Mouse (Mus musculus): ENCODE results near the gene Tgfbr3. TPM values are rescaled to one million over a fixed set of nuclear protein-coding genes. Genes with fewer than 3 reads are reported as not detected.

Tgfbr3 gene
- polyA plus RNA-seq, 1 experiment from 2014 or later: 38.2 TPM

DNA sequence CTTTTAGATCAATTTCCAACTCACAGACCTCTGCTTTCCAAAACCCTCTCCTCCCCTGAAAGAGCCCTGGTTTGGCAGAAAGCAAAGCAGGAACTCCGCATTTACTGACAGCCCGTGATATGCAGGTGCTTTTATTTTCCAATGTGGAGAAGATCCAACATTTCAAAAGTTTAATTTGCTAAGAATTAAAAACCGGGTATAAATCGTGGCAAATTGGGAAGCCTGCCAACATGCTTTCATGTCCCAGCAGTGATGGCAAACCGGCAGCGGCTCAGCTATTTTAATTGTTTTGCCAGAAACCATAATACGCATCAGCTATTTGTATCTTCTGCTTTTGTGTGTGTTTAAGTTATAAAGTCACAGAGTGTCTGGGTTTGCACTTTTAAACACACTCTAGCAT is 162.9 kb downstream of the Tgfbr3 start:
- H3K4me1 ChIP-seq (replicated peaks; ENCODE audit: control insufficient read depth, insufficient read depth, low read length): peaks cover 11% of the 10 kb centered on the region; the same call in 1 of the 2 replicates
- DNase-seq (ENCODE audit: low spot score): no peak
- H3K27ac ChIP-seq (ENCODE audit: low read depth, low read length): no peak overlapping the region
- WGBS: 86% methylated on average over 7 of the region's 7 CpGs
- H3K4me2 ChIP-seq: no peak overlapping the region
- H3K9me3 ChIP-seq (ENCODE audit: control insufficient read depth, low read length): no peaks in the 10 kb centered on the region
- H3K4me3 ChIP-seq (ENCODE audit: low read depth, low read length): no peak overlapping the region
- no peak overlapping the region for H3K9ac ChIP-seq (ENCODE audit: low read depth, low read length)
- H3K27me3 ChIP-seq (replicated peaks; ENCODE audit: control insufficient read depth, insufficient read depth, low read length): no peaks in the 10 kb centered on the region
- ATAC-seq (replicated peaks; ENCODE audit: low FRiP score): no peak
- peaks cover 11% of the 10 kb centered on the region; the same call in 1 of the 2 replicates for H3K36me3 ChIP-seq (ENCODE audit: control insufficient read depth, insufficient read depth, low read length)

DNA sequence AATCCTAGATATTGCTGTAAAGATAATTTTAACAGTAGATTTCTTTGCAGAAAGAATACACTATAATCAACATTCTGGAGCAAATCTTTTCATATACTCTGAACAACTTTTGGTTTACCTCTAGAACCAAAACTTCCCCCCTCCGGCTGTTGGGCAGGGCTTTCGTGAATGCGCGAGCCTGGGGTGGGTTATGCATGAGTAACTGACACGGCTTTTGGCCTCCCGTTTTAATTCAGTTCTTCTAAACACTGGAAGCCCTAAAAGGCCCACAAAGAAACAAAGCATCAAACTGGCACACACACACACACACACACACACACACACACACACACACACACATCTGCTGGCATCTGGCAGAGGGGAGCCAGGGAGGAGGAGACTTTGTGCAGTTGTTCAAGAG is 164.3 kb downstream of the Tgfbr3 start:
- ATAC-seq (replicated peaks; ENCODE audit: low FRiP score) (no peak), DNase-seq (ENCODE audit: low spot score) (no peak)
- H3K4me2 ChIP-seq: no peak overlapping the region
- no peak overlapping the region for H3K27ac ChIP-seq (ENCODE audit: low read depth, low read length)
- 82% methylated on average over 6 of the region's 6 CpGs for WGBS
- H3K4me1 ChIP-seq (replicated peaks; ENCODE audit: control insufficient read depth, insufficient read depth, low read length): peaks cover 19% of the 10 kb centered on the region
- no peak overlapping the region for H3K9ac ChIP-seq (ENCODE audit: low read depth, low read length)
- H3K4me3 ChIP-seq (ENCODE audit: low read depth, low read length): no peak overlapping the region
- peaks cover 6% of the 10 kb centered on the region; the same call in 1 of the 2 replicates for H3K36me3 ChIP-seq (ENCODE audit: control insufficient read depth, insufficient read depth, low read length)
- H3K9me3 ChIP-seq (ENCODE audit: control insufficient read depth, low read length): no peaks in the 10 kb centered on the region
- no peaks in the 10 kb centered on the region for H3K27me3 ChIP-seq (replicated peaks; ENCODE audit: control insufficient read depth, insufficient read depth, low read length)

DNA sequence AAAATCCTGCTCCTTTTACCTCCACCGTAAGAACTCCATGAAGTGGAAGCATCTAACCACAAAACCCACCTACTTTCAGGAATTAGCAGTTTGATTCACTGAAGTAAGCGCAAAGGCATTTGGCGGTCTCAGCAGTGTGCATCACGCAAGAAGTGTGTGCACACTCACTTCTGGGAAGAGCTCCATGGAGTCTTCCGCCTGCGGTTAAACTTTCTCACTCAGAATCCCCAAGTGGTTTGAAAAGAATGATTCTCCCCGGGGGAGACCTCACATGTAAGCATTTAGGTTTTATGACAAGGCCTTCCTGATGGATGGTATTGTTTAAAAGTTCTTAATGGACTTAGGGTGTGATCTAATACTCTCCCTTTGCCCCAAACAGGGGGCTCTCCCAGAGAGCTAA is 164.9 kb downstream of the Tgfbr3 start:
- Histone ChIP-seq H3K9me3 (ENCODE audit: control insufficient read depth, low read length) (no peaks in the 10 kb centered on the region), H3K9ac (ENCODE audit: low read depth, low read length) (no peak overlapping the region), H3K27me3 (replicated peaks; ENCODE audit: control insufficient read depth, insufficient read depth, low read length) (no peaks in the 10 kb centered on the region), H3K4me1 (replicated peaks; ENCODE audit: control insufficient read depth, insufficient read depth, low read length) (peaks cover 19% of the 10 kb centered on the region), H3K27ac (ENCODE audit: low read depth, low read length) (no peak overlapping the region), H3K4me2 (no peak overlapping the region), H3K4me3 (ENCODE audit: low read depth, low read length) (no peak overlapping the region), H3K36me3 (ENCODE audit: control insufficient read depth, insufficient read depth, low read length) (peaks cover 5% of the 10 kb centered on the region; the same call in 1 of the 2 replicates)
- no peak for ATAC-seq (replicated peaks; ENCODE audit: low FRiP score)
- DNase-seq (ENCODE audit: low spot score): no peak
- WGBS: 87% methylated on average over 7 of the region's 7 CpGs

DNA sequence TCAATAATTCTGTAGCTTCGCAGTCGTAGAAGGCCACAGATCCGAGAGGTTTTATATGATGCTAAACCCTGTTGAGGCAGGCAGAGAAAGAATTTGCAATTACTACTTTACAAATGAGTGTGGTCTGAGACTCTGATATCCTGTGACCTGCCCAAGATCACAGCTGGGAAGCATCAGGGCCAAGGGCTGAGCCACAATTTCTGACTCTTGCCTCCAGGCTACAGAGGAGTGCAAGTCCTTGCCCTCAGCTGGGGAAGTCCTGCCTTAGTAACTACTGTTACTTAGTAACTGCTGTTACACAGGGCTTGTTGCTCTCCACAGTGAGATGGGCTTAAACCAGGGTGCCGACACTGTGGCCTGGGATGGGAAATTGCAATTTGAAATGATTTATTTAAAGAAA is 166.8 kb downstream of the Tgfbr3 start:
- Histone ChIP-seq H3K9me3 (ENCODE audit: control insufficient read depth, low read length) (no peaks in the 10 kb centered on the region), H3K27me3 (replicated peaks; ENCODE audit: control insufficient read depth, insufficient read depth, low read length) (no peaks in the 10 kb centered on the region), H3K4me2 (no peak overlapping the region), H3K36me3 (ENCODE audit: control insufficient read depth, insufficient read depth, low read length) (peaks cover 4% of the 10 kb centered on the region; the same call in 1 of the 2 replicates), H3K27ac (ENCODE audit: low read depth, low read length) (no peak overlapping the region), H3K4me3 (ENCODE audit: low read depth, low read length) (no peak overlapping the region), H3K4me1 (replicated peaks; ENCODE audit: control insufficient read depth, insufficient read depth, low read length) (peaks cover 19% of the 10 kb centered on the region), H3K9ac (ENCODE audit: low read depth, low read length) (no peak overlapping the region)
- ATAC-seq (replicated peaks; ENCODE audit: low FRiP score) (no peak), DNase-seq (ENCODE audit: low spot score) (no peak)
- 94% methylated on average over 4 of the region's 4 CpGs for WGBS

DNA sequence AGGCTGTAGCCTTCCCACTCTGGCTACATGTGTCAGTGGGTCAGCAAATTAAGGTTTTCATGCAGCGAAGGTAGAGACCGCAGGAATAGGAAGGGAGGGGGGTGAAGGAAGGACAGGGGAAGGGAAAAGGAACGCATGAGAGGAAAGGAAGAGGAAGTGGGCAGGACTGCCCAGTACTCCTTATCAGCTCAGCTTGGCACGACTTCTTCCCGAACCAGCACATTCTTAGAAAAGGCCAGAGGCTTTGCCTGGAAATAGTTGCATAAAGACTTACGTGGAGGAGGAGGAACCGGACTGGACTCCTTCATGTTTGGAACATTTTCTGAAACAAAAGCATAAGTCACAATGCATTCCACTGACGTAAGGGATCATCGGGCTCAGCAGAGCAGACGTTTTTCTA is 168.3 kb downstream of the Tgfbr3 start:
- Histone ChIP-seq H3K4me2 (no peak overlapping the region), H3K27me3 (replicated peaks; ENCODE audit: control insufficient read depth, insufficient read depth, low read length) (no peaks in the 10 kb centered on the region), H3K27ac (ENCODE audit: low read depth, low read length) (no peak overlapping the region), H3K36me3 (ENCODE audit: control insufficient read depth, insufficient read depth, low read length) (peaks cover 4% of the 10 kb centered on the region; the same call in 1 of the 2 replicates), H3K9ac (ENCODE audit: low read depth, low read length) (no peak overlapping the region), H3K4me1 (replicated peaks; ENCODE audit: control insufficient read depth, insufficient read depth, low read length) (peaks cover 19% of the 10 kb centered on the region), H3K4me3 (ENCODE audit: low read depth, low read length) (no peak overlapping the region), H3K9me3 (ENCODE audit: control insufficient read depth, low read length) (no peaks in the 10 kb centered on the region)
- DNase-seq (ENCODE audit: low spot score) (no peak), ATAC-seq (replicated peaks; ENCODE audit: low FRiP score) (no peak)
- WGBS: 53% methylated on average over 10 of the region's 10 CpGs

DNA sequence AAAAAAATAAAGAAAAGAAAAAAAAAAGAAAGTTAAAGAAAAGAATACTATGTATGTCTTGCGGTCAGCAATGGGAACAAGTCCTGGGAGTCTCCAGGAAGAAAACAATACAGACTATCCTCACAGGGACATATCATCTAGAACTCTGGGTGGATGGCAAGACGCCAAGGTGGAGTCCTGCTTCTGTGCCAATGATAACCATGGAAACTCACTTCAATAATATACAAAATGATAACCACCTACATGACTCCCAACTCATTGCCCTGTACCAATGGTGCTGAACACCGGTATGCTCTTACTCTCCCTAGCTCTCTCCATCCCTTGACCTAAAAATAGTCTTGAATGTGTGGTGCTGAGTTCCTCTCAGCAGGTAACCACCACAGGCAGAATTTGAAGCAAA is 168.8 kb downstream of the Tgfbr3 start:
- Histone ChIP-seq H3K4me3 (ENCODE audit: low read depth, low read length) (no peak overlapping the region), H3K27me3 (replicated peaks; ENCODE audit: control insufficient read depth, insufficient read depth, low read length) (no peaks in the 10 kb centered on the region), H3K9ac (ENCODE audit: low read depth, low read length) (no peak overlapping the region), H3K4me1 (replicated peaks; ENCODE audit: control insufficient read depth, insufficient read depth, low read length) (peaks cover 15% of the 10 kb centered on the region), H3K36me3 (ENCODE audit: control insufficient read depth, insufficient read depth, low read length) (peaks cover 4% of the 10 kb centered on the region; the same call in 1 of the 2 replicates), H3K4me2 (no peak overlapping the region), H3K9me3 (ENCODE audit: control insufficient read depth, low read length) (no peaks in the 10 kb centered on the region), H3K27ac (ENCODE audit: low read depth, low read length) (no peak overlapping the region)
- no peak for ATAC-seq (replicated peaks; ENCODE audit: low FRiP score)
- no peak for DNase-seq (ENCODE audit: low spot score)
- 74% methylated on average over 3 of the region's 3 CpGs for WGBS

DNA sequence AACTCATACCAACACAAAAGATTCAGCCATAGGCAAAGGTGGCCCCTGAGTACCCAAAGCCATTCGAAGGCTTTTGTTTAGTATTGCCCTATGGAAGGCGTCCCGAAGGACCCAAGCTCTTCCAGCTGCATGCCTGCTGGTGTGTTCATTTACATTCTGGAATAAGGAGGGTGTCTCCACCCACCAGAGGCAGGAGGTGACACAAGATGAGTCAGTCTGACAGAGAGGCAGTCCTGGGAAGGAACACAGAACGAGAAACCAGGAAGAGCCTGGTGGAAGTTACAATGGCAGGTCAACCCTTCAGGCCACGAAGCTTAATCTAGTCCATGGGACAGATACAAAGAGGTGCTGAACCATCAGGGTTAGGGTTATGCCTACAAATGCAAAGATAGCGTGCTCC is 169.5 kb downstream of the Tgfbr3 start:
- no peaks in the 10 kb centered on the region for H3K27me3 ChIP-seq (replicated peaks; ENCODE audit: control insufficient read depth, insufficient read depth, low read length)
- DNase-seq (ENCODE audit: low spot score): no peak
- no peak for ATAC-seq (replicated peaks; ENCODE audit: low FRiP score)
- H3K4me2 ChIP-seq: no peak overlapping the region
- H3K27ac ChIP-seq (ENCODE audit: low read depth, low read length): no peak overlapping the region
- no peak overlapping the region for H3K9ac ChIP-seq (ENCODE audit: low read depth, low read length)
- H3K4me1 ChIP-seq (replicated peaks; ENCODE audit: control insufficient read depth, insufficient read depth, low read length): peaks cover 12% of the 10 kb centered on the region
- no peak overlapping the region for H3K4me3 ChIP-seq (ENCODE audit: low read depth, low read length)
- H3K9me3 ChIP-seq (ENCODE audit: control insufficient read depth, low read length): no peaks in the 10 kb centered on the region
- 76% methylated on average over 6 of the region's 6 CpGs for WGBS
- H3K36me3 ChIP-seq (ENCODE audit: control insufficient read depth, insufficient read depth, low read length): peaks cover 4% of the 10 kb centered on the region; the same call in 1 of the 2 replicates

DNA sequence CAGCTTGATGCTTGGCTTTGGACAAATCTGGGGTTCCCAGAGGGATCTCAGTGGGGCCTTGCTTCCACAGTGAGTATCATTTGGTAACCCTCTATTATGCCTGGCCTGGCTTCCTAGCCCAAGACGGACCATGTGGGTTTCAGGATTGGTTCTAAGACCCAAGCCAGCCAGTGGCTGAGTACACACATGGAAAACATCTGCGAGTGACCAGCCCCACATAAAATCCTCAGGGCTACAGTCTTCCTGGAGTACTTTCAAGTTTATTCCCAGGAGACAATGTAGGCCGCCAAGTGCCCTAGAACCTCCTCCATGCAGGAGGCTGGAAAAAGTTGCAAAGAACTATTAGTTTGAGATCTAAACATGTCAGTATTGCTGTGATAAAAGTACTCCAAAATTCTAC is 172.6 kb downstream of the Tgfbr3 start:
- H3K9ac ChIP-seq (ENCODE audit: low read depth, low read length): no peak overlapping the region
- H3K4me3 ChIP-seq (ENCODE audit: low read depth, low read length): no peak overlapping the region
- WGBS: 83% methylated on average over 3 of the region's 3 CpGs
- peaks cover 13% of the 10 kb centered on the region for H3K4me1 ChIP-seq (replicated peaks; ENCODE audit: control insufficient read depth, insufficient read depth, low read length)
- no peak overlapping the region for H3K4me2 ChIP-seq
- peaks cover 5% of the 10 kb centered on the region; the same call in 1 of the 2 replicates for H3K36me3 ChIP-seq (ENCODE audit: control insufficient read depth, insufficient read depth, low read length)
- H3K9me3 ChIP-seq (ENCODE audit: control insufficient read depth, low read length): no peaks in the 10 kb centered on the region
- H3K27me3 ChIP-seq (replicated peaks; ENCODE audit: control insufficient read depth, insufficient read depth, low read length): no peaks in the 10 kb centered on the region
- no peak for DNase-seq (ENCODE audit: low spot score)
- ATAC-seq (replicated peaks; ENCODE audit: low FRiP score): no peak
- no peak overlapping the region for H3K27ac ChIP-seq (ENCODE audit: low read depth, low read length)

DNA sequence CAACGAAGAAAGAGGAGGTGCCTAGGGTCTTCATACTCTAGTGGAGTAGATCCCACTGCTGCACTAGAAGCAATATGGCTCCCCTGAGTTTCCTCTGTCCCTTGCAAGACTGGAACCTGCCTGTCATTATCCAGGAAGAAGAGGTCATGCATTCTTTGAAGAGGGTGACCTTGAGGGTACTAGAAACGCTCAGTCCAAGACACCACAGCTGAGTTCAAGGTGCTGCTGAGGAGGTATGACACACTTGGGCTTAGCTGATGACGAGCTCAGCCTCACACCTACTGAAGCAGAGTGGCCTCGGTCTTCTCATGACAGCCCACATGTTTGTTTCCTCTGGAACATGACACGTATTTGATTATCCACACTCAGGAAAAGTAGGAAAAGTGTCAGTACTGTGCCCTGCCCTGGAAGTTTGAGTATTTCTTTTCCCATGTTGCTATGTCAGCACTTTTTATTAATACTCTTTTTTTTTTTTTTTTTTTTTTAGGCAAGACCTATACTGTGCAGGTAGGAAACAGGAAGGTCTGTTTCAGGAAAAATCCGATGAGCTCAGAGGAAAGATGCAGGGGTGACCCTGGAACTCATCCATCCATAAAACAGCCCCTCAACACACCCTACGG is 176.7 kb downstream of the Tgfbr3 start:
- DNase-seq (ENCODE audit: low spot score): no peak

More for the DNA sequence above, 176.7 kb downstream of the Tgfbr3 start:
- 69% methylated on average over 7 of the region's 7 CpGs for WGBS
- Histone ChIP-seq H3K9me3 (ENCODE audit: control insufficient read depth, low read length) (no peaks in the 10 kb centered on the region), H3K9ac (ENCODE audit: low read depth, low read length) (no peak overlapping the region), H3K36me3 (ENCODE audit: control insufficient read depth, insufficient read depth, low read length) (peaks cover 10% of the 10 kb centered on the region; the same call in 1 of the 2 replicates), H3K27me3 (replicated peaks; ENCODE audit: control insufficient read depth, insufficient read depth, low read length) (no peaks in the 10 kb centered on the region), H3K4me3 (ENCODE audit: low read depth, low read length) (no peak overlapping the region), H3K27ac (ENCODE audit: low read depth, low read length) (peak overlapping the region; percentile 44; the same call in 1 of the 2 replicates), H3K4me1 (replicated peaks; ENCODE audit: control insufficient read depth, insufficient read depth, low read length) (peaks cover 22% of the 10 kb centered on the region; the same call in 1 of the 2 replicates), H3K4me2 (no peak overlapping the region)
- ATAC-seq (replicated peaks; ENCODE audit: low FRiP score): no peak
